Mouse (Mus musculus): Measurements from ENCODE around the gene Gm4450.
"Not testable (repeated sequence)": the region's sequence is repeated elsewhere in the genome, so short reads cannot be mapped to it uniquely, and the experiment has no call there.

The Gm4450 gene

DNA sequence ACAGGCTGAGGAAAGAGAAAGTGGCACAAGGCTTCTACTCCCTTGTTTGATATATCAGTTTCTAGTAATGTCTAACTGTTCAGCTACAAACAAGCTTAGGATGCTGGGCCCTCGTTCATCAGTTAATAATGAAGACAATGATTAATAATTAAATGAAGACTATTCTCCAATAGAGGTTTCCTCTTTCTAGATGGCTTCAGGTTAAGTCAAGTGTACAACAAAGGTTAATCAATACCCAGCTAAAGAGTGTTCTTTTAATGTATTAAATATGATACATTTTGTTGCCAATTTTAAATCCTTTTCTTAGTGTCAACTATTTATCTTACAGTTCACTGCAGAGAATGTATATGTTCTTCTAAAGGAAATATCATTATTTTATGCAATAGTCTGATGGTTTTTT lies at the start of gene Gm4450:
Gene Gm4450, minus strand, starts transcription at position 101 of the 400 bp plus-strand sequence.
- DNase-seq: not testable (repeated sequence)

DNA sequence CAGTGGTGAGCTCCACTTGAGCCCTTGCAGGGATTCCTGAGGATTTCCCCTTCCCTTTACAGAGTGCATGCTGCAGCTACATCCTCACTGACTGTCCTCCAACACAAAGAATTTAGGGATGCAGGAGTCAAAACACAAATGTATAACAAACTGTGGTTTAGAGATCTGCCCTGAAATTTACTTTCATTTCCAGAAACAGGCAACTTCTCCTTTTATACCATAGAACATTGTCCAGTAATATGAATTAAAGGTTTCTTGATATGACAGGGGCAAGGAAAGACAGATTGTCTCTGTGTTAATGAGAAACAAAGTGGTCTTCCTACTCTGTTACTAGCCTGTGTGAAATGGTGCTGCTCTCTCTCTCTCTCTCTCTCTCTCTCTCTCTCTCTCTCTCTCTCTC lies 40.5 kb upstream of the Gm4450 start:
- not testable (repeated sequence) for DNase-seq

DNA sequence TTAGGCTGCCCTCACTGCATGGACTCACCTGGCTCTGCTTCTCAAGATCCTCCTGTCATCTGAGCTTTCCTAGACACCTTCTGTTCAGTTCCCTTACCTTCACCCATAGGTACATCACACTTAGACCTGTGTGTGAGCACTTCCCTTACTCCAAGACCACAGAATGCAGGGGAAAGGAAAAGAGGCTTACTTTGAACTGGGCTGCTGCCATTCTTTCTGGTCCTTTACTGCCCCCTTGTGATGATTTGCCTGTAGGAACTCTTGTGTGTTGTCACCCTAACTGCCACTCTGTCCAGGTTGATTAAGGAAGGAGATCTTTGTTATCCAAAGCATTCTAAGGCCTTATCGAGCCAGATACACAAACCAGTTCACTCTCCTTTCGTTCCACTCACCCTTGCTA lies 39.8 kb upstream of the Gm4450 start:
- DNase-seq: not testable (repeated sequence)

DNA sequence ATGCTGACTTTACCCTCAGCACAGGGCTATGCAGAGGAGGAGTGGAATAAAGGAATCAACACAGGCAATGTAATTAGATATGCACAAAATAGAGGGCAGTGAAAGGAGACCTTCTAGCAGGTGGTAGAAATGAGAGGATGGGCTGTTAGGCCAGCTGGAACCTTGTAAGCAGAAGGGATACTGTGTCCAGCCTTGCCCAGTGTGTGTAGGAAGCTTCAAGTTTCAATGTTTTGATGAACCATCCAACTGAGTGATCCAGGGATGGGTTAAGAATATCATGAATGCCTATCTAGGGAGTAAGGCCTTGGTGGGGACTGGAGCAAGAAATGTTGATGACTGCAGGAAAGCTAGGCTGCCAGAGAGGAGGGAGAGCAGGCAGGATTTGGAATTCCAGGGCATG lies 38.1 kb upstream of the Gm4450 start:
- DNase-seq: not testable (repeated sequence)

DNA sequence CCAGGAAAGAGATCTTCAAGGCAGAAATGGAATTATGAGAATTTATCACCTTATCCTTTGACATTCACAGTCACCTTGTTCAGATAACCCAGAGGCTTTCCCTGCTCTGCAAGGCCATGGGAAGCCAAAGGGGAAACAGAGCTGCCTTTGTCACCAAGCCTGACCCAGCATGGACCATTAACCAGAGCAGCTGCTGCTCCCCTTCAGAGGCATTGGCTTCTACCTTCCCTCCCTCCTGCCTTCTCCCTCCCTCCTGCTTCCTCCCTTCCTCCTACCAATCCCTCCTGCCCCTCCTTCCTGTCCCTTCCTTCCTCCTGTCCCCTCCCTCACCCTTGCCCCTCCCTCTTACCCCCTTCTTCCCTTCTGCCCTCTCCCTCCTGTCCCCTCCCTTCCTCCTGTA lies 37.3 kb upstream of the Gm4450 start:
- DNase-seq: not testable (repeated sequence)

DNA sequence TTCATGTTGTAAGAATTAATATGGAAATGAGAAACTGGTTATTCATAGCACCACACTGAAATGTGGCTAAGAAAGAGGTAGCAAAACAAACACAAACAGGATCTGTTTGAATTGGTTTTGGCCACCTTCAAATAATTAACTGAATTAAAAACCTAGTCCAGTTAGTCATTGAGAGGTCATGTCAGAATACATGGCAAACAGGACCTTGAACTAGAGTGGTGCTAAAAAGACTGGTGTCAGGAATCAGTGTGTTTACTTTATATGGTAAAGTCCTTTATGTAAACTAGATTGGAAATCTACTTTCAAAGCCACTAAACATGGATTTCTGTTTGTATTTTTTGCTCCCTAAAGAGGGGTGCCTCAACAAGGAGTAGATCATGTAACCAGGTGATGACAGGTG lies 14.6 kb upstream of the Gm4450 start:
- DNase-seq: not testable (repeated sequence)

DNA sequence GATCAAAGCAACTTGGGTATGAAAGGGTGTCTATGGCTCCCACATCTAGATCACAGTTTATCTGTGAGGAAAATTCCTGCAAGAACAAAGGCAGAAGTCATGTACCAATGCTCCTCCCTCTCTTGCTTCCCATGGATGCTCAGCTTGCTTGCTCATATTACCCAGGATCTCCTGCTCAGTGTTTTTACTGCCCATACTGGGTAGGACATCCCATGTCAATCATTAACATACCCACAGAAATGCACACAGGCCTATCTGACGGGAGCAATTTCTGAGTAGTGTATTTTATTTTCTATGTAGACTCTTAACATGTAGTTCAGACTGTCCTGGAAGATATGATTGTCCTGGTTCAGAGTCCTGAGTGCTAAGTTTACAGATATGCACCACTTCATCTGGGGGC lies 14.1 kb upstream of the Gm4450 start:
- not testable (repeated sequence) for DNase-seq

DNA sequence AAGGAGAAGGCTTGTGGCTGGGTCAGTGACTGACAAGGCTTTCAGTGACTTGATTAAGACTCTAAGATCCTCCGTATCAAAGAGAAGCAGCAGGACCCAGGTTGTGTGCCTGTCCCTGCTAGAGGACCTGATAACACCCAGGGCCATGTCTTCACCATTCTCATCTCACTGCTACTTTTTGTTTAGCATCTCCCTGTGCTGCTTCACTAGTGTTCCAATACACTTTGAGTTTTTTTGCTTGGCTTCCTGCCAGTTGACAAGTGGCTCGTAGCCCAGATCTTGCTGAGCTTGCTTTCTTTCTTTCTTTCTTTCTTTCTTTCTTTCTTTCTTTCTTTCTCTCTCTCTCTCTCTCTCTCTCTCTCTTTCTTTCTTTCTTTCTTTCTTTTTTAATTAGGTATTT lies 12.4 kb upstream of the Gm4450 start:
- not testable (repeated sequence) for DNase-seq

DNA sequence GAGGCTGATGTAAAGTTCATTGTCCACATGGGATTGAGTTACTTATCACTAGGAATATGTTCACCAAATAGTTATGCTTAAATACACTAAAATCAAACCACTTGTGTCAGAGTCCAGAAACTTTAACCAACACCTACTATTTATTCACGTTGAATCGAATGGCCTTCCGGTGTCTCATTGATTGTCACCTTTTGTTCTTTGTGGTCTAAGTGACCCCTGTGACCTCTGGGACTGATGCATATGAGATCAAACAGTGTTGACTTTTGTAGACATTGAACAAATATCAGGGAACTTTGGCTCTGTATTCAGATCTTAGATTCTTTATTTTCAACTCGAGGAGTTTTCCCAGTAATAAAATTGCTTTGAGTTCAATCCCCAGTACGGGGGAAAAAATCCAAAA lies 3.1 kb downstream of the Gm4450 start:
- DNase-seq: not testable (repeated sequence)

DNA sequence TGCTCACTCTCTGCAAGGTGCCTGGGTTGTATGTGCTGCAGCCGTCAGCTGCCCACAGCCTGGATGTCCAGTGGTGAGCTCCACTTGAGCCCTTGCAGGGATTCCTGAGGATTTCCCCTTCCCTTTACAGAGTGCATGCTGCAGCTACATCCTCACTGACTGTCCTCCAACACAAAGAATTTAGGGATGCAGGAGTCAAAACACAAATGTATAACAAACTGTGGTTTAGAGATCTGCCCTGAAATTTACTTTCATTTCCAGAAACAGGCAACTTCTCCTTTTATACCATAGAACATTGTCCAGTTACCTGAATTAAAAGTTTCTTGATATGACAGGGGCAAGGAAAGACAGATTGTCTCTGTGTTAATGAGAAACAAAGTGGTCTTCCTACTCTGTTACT lies 13.0 kb downstream of the Gm4450 start:
- not testable (repeated sequence) for DNase-seq

DNA sequence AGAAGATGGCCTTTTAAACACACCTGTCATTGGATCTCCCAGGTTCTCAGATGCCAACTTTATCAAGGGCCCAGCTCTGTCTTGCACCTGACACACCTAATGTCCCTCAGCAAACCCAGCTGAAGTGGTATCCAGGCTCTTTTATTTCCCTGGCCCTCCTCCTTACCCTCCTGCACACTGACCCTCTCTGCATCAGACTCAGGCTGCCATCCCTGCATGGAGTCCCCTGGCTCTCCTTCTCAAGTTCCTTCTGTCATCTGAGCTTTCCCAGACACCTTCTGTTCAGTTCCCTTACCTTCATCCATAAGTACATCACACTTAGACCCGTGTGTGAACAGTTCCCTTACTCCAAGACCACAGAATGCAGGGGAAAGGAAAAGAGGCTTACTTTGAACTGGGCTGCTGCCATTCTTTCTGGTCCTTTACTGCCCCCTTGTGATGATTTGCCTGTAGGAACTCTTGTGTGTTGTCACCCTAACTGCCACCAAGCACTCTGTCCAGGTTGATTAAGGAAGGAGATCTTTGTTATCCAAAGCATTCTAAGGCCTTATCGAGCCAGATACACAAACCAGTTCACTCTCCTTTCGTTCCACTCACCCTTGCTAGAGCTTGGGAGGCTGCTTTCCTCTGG lies 13.7 kb downstream of the Gm4450 start:
- DNase-seq: not testable (repeated sequence)

DNA sequence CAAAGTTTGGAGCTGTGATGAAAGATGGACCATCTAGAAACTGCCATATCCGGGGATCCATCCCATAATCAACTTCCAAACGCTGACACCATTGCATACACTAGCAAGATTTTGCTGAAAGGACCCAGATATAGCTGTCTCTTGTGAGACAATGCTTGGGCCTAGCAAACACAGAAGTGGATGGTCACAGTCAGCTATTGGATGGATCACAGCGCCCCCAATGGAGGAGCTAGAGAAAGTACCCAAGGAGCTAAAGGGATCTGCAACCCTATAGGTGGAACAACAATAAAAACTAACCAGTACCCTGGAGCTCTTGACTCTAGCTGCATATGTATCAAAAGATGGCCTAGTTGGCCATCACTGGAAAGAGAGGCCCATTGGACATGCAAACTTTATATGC lies 14.7 kb downstream of the Gm4450 start:
- DNase-seq: not testable (repeated sequence)

DNA sequence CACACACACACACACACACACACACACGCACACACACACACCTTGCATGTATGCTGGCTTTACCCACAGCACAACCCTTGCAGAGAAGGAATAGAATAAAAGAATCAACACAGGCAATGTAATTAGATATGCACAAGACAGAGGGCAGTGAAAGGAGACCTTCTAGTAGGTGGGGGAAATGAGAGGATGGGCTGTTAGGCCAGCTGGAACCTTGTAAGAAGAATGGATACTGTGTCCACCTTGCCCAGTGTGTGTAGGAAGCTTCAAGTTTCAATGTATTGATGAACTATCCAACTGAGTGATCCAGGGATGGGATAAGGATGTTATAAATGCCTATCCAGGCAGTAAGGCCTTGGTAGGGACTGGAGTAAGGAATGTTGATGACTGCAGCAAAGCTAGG lies 21.9 kb downstream of the Gm4450 start:
- no peak for DNase-seq

DNA sequence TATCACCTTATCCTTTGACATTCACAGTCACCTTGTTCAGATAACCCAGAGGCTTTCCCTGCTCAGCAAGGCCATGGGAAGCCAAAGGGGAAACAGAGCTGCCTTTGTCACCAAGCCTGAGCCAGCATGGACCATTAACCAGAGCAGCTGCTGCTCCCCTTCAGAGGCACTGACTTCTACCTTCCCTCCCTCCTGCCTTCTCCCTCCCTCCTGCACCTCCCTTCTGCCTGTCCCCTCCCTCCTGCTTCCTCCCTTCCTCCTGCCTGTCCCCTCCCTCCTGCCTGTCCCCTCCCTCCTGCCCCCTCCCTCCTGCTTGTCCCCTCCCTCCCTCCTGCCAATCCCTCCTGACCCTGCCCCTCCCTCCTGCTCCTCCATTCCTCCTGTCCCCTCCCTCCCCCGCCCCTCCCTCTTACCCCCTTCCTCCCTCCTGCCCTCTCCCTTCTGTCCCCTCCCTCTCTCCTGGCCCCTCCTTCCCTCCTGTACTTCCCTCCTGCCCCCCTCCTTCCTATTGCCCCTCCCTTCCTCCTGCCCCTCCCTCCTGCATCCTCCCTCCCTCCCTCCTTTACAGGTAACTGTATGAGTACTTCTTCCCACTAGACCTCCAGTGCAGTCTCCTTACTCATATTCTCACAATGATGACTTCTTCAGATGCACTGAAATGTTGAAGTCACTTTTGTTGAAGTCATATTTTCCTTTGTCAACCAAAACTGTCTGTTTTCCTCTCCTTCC lies 22.7 kb downstream of the Gm4450 start:
- DNase-seq: peak; percentile 36

DNA sequence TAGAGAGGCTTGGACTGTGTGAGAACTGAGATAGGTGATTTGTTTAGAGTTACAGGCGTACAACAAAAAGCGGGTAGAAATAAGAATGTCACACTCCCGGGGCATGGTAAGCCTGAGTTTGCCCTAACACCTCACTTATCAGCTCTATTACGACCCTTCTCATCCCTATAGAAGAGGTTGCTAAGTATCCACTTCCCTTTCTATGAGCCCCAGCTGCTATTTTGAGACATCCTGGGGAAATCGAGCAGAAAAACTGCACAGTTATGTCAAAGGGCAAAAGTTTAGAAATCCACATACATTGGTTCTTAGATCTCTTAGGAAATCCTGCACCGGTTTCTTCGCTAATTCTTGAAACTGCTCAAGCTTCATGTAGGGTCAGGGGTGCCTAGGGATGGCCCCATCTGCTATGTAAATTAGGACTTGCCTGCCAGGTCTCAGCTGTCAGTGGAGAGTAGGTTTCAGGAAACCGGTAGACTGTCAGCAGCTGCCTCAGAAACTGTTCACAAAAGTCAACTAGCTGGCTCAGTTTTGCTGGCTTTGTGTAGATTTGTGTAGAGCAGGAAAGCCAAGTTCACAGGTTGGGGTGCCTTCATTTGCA lies 27.9 kb downstream of the Gm4450 start:
- no peak for DNase-seq

DNA sequence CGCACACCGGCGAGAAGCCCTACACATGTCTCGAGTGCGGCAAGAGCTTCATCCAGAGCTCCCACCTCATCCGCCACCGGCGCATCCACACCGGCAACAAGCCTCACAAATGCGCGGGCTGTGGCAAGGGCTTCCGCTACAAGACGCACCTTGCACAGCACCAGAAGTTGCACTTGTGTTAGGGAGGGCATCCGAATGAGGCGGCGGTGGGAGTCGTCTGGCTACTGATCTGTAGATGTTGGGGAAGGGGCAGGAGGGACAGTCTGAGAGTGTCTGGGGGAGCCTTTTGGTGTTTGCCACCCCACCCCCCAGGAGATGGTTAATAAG lies 28.5 kb downstream of the Gm4450 start:
- no peak for DNase-seq

DNA sequence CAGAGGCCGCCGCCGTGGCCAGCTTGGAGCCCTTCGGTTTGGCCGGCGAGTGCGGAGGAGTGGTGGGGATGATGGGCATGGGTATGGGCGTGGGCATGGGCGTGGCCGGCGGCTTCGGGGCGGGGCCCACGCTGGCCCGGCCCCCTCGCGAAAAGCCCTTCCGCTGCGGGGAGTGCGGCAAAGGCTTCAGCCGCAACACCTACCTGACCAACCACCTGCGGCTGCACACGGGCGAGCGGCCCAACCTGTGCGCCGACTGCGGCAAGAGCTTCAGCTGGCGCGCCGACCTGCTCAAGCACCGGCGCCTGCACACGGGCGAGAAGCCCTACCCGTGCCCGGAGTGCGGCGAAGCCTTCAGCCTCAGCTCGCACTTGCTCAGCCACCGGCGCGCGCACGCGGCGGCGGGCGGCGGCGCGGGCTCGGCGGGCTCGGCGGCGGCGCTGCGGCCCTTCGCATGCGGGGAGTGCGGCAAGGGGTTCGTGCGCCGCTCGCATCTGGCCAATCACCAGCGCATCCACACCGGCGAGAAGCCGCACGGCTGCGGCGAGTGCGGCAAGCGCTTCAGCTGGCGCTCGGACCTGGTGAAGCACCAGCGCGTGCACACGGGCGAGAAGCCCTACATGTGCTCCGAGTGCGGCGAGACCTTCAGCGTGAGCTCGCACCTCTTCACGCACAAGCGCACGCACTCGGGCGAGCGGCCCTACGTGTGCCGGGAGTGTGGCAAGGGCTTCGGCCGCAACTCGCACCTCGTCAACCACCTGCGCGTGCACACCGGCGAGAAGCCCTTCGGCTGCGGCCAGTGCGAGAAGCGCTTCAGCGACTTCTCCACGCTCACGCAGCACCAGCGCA lies 29.1 kb downstream of the Gm4450 start:
- peak; percentile 85 for DNase-seq

DNA sequence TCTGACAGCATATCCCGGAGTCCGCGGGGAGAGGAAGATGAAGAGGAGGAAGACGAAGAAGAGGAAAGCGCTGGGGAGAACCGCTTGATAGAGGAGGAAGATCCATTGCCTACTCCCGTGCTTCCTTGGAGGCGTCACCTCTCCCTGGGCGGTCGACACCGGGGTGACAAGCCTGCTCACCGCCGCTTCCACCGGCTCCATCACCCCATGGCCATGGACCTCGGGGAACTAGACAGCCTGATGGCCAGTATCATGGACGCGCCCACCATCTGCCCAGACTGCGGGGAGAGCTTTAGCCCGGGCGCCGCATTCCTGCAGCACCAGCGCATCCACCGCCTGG lies 29.7 kb downstream of the Gm4450 start:
- DNase-seq: no peak

DNA sequence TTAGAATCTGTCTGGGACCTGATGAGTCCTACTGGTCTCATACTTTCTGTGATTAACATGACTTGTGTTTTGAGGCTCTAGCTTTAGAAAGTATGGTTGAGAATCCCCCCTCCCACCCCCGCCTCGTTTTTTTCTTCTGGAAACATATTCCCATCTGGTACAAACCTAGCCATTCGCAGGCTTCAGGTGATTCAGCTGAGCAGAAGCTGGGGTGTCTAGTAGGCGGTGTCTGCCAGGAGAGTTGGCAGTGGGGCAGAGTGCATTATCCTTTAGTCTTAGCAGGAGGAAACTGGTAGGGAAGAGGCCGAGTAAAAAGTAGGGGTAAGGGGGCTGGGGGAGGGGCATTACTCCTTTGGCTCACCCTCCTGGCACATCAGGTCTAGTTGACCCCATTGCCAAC lies 30.2 kb downstream of the Gm4450 start:
- DNase-seq: no peak

DNA sequence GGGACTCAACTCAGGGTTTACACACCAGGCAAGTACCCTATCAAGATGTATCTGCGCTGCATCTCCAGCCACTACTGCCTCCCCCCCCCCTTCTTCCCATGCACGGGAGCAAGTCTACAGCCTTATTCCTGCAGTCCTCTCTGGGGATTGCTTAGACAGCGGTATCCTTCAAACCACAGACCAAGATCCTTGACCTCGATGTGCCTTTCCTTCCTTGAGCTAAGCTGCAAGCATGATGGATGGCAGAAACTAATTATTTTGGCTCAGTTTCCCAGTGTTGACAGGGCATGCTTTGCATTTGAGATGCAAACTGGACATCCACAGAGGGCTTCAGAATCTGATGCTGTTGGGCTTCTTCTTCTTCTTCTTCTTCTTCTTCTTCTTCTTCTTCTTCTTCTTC lies 34.0 kb downstream of the Gm4450 start:
- DNase-seq: no peak

DNA sequence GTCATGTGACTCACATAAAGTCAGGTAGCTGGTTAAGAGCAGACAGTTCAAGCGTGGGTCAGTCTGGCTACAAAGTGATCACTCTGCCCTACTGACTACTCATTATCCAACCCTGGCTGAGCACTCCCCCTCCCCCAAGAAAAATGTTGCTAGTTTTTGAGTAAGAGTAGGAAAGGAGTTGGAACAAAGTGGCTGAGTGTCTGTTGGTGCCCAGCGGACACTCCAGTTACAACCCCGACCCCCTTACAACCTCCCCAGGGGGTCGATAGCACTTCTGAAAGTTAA lies 37.2 kb downstream of the Gm4450 start:
- no peak for DNase-seq

DNA sequence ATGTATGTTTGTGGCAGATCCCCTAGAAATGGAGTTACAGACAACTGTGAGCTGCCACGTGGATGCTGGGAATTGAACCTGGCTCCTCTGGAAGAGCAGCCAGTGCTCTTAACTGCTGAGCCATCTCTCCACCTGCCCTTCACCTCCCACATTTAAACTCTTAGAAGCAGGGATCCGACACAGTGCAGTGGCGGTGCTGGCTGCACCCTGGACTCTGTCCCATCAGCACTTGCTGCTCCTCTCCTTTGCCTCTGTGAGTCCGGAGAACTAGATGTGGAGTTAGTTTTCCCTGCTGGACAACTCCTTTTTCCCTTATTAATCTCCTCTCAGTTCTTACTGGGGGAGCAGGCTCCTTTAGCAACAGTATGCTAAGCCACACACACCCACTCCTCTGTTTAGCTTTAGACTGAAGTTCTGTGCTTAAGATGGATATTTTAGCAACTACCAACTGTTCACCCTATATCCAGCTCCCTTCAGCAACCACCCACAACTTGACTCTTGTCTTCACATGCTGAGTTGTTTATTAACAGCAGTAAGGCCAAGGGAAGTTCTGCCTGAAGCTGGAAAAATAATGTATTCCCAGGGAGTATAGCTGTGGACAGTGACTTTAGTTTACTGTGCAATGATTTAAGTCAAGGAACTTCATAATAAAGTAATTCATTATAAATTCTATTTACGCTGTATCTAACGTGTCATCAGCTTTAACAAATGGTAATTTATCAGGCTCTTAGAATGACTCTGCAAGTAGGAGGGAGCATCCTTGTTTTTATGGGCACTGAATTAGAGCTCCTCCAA lies 37.7 kb downstream of the Gm4450 start:
- no peak for DNase-seq

DNA sequence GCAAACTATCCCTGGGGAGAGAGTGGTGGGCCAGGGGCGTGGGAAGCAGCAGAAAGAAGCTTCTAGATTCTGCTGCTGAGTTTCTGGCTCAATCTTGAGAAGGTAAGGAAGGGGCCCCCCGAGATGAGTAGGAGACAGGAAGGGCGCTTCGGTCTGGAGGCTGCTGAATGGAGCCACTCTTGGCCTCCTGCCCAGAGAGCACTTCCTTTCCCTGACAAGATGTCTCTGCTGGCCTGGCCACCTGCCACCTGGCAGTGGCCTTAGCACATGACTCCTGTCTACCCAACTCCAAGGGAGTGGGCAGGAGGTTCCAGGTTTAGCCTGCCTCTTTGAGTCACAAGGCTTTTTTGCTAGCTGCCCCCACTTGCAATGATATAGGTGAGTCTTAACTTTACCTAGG lies 39.6 kb downstream of the Gm4450 start:
- no peak for DNase-seq
